26 mouse cellular contexts compared by ENCODE assay signal in the genomic region with DNA sequence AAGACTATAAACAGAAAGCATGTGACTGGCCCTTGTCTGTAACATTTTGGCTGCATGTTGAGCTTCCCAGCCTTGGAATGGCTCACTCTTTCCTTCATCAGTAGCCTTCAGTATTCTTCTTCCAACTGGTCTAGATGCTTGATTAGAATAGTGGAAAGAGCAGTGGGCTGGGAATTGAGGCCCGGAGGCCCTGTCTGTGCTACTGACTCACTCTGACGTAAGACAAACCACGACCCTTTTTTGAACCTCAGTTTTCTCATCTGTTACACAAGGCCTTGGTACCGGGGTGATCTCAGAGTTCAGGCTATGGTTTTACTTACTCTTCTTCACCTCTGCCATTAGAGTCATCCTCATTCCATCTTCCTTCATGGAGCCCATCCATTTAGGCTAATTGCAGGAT.
"Had no signal": no experiment of that assay in that cellular context is flagged by ENCODE, and none has a peak within 500 bp of the region (broad histone marks: within the 10 kb centered on the region; RNA-seq: fewer than 3 reads in every experiment).

No protein-coding gene starts in this region.

- H3K9me3 ChIP-seq: heart, embryonic 13.5 days; heart, embryonic 15.5 days; hindbrain, embryonic 13.5 days; hindbrain, embryonic 15.5 days; kidney, embryonic 15.5 days; limb, embryonic 10.5 days; limb, embryonic 12.5 days; liver, embryonic 13.5 days had no signal

- H3K36me3 ChIP-seq: heart, embryonic 13.5 days; heart, embryonic 15.5 days; hindbrain, embryonic 13.5 days; hindbrain, embryonic 15.5 days; kidney, embryonic 15.5 days; limb, embryonic 10.5 days; limb, embryonic 12.5 days; liver, embryonic 13.5 days had no signal

- H3K27me3 ChIP-seq: heart, embryonic 13.5 days; heart, embryonic 15.5 days; hindbrain, embryonic 13.5 days; hindbrain, embryonic 15.5 days; liver, embryonic 13.5 days had no signal

- ATAC-seq: hindbrain, postnatal 0 days; intestine, embryonic 16.5 days had no signal

- H3K4me3 ChIP-seq: heart, adult 2 months; heart, embryonic 13.5 days; heart, embryonic 15.5 days; hindbrain, embryonic 13.5 days; hindbrain, embryonic 15.5 days; kidney, embryonic 15.5 days; layer of hippocampus, adult 2 months; left cerebral cortex, adult 2 months; limb, embryonic 10.5 days; limb, embryonic 12.5 days; liver, embryonic 13.5 days had no signal

- H3K4me1 ChIP-seq: heart, embryonic 13.5 days; heart, embryonic 15.5 days; hindbrain, embryonic 13.5 days; hindbrain, embryonic 15.5 days; kidney, embryonic 15.5 days; limb, embryonic 10.5 days; limb, embryonic 12.5 days; liver, embryonic 13.5 days had no signal

- H3K27ac ChIP-seq: heart, adult 2 months; heart, embryonic 13.5 days; heart, embryonic 15.5 days; hindbrain, embryonic 13.5 days; hindbrain, embryonic 15.5 days; hindbrain, postnatal 0 days; kidney, embryonic 15.5 days; kidney, postnatal 0 days; layer of hippocampus, adult 2 months; left cerebral cortex, adult 2 months; limb, embryonic 10.5 days; limb, embryonic 12.5 days; liver, embryonic 13.5 days had no signal

- H3K9ac ChIP-seq: heart, embryonic 13.5 days; heart, embryonic 15.5 days; hindbrain, embryonic 13.5 days; hindbrain, embryonic 15.5 days; kidney, embryonic 15.5 days; limb, embryonic 12.5 days; liver, embryonic 13.5 days had no signal

- H3K4me2 ChIP-seq: heart, embryonic 11.5 days; heart, embryonic 13.5 days; heart, embryonic 15.5 days; hindbrain, embryonic 13.5 days; hindbrain, embryonic 15.5 days; kidney, embryonic 15.5 days; limb, embryonic 12.5 days; liver, embryonic 11.5 days; liver, embryonic 13.5 days had no signal

- DNase-seq: gastrocnemius, postnatal 36 days; heart, adult 11 months; heart, adult 2 months; heart, postnatal 14 days; heart, postnatal 36 days; kidney, adult 11 months; kidney, adult 2 months; kidney, adult 9 months; kidney, postnatal 14 days; kidney, postnatal 36 days; liver; liver, embryonic 13.5 days had no signal
